Mouse (Mus musculus) kidney, adult 8-10 months (tissue): ENCODE data around the gene Mad1l1.

Experiments
- DNase-seq, 2 experiments: peaks; one replicate each; pipeline ENCODE4 v3.0.0; 2022

Mad1l1 gene

DNA sequence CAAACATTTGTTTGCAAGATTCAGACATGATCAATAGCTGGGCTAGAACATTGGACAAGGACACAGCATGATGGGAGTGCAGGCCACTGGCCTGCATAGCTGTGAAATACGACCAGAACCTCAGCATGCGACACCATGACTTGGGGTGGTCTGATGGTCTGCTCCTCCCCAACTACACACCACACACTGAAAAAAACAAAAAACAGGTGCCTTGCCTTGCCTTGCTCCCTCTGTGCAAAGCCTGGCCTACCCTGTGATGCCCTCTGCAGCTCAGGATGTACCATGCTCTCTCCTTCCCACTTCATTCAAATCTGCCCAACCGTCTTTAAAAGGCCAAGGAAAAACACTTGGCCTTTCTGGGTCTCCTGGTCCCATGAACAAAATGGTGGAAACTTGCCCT is 63.3 kb downstream of the Mad1l1 start:
- DNase-seq: no peak

DNA sequence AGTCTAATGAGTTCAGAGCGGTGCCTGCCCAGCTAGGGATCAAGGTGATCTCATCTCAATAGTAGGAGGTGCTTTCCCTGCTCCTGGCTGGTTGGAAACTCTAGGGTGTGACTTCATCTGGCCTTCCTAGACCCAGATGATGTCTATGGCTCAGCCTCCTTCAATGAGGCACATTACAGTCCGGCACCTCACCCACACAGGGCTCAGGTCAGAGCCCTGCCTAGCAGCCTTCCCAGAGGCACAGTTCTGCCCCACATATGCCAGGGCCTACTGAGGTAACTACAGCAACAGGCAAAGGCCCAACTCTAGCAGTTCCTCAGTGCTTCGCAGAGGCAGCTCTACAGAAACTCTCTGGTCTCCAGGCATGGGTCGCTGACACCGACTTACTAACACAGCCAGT is 63.9 kb downstream of the Mad1l1 start:
- no peak for DNase-seq

DNA sequence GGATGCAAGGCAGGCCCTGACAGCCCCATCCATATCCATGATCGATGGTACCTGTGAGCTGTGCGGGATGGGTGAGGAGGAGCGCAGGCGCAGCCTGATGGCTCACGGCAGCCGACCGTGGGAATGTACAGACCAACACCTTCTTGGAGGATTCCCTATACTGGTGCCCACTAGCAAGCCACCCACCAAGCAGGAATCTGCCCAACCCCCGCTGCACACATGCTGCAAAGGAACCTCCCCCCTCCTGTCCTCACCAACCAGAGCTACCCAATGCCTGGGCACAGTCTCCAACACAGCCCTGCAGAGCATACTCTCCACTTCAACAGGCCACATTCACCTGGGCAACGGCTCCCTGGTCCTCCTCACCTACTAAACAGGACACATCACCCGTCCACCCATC is 64.7 kb downstream of the Mad1l1 start:
- DNase-seq: no peak

DNA sequence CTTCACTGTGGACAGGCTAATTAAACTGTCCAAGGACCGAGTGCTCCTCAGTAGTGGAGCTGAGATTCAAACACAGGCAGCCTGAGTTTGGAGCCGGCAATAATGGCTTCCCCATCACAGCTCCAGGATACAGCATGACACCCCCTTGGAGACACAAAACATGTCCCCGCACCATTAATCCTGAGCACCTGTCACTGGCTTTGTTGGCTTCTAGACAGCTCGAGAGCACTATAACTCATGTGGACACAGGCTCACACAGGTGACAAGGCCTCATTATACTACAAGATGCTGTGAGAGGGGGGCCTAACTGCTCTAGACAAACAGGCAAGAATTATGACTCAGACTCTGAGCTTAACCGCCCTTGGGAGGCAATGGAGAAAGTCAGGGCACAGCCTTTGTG is 66.1 kb downstream of the Mad1l1 start:
- no peak for DNase-seq

DNA sequence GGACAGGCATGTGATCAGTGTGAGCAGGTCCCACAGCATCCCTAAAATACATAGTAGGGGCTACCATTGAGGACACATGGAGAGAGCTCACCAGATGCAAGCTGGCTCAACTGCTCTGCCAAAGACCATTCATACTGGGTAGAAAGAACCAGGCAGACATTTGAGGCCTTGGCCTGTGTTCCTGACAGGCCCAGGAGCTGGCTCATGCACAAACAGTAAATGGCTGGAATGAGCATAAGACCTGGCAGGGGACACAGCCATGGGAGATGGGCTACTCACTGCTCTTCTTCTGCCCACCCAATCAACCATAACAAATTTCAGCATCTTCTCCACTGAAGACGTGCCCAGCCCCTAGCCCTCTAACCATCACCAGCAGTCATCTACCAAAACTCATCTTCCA is 66.7 kb downstream of the Mad1l1 start:
- no peak for DNase-seq

DNA sequence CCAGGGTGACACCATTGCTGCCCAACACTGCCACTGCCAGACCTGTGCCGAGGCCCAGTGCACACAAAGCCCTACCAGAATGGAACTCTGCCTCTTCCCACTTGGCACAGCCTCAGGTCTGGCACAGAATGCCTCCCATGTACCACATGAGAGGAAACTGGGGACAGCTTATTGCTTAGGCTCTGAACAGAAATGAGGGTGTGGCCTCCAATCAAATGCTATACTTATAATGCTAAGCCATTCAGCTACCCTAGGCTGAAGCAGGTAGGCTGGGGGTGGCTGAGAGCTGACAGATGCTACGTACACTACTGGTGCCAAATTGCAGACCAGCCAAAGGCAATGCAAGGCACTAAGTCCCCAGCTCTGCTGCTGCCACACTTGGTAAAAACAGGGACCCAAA is 69.4 kb downstream of the Mad1l1 start:
- DNase-seq: no peak

DNA sequence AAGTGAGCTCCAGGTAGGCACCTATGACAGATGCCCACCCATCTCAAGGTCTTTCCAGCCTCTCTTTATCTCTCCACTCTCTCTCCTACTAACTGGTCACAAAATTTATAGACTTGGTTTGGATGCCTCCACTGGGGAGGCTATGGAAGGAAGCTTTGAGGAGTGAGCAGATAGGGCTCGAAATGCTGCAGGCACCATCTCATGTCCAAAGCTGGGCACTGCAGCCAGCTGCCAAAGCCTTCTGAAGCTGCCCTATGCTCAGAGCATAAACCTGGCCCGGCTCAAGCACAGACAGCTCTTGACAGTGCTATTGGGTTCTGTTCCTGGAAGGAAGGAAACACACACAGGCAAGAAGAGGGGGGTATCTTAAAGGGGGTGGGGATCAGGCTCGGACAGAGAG is 71.0 kb downstream of the Mad1l1 start:
- no peak for DNase-seq

DNA sequence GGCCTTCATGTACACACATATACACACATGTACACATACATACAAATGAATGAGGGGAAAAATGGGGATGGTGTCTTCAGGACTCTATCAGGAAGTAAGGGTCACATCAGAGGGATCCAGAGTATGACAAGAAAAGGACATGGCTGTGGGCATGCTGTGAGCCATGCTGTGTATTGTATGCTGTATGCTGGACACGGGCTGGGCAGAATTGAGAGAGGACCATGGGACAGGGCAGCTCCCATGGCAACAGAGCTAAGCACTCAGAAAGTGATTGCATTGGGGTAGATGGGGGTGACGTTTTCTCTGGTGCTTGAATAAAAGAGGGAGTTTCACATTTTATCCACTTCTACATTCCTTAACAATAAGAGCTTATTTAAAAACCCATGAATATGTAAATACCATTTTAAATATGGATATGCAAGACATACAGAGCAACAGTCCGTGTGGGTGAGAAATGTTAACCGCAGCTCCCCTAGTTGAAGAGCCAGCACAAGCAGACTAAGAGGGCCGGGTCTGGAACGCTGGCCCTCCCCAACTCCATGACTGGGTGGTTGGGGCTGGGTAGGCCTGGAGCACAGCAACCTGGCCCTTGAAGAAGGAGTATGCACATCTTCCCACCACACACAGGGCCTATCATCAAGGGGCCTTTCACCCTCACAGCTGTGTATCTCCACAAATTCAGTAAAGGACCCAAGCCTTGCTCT is 71.8 kb downstream of the Mad1l1 start:
- DNase-seq: no peak

DNA sequence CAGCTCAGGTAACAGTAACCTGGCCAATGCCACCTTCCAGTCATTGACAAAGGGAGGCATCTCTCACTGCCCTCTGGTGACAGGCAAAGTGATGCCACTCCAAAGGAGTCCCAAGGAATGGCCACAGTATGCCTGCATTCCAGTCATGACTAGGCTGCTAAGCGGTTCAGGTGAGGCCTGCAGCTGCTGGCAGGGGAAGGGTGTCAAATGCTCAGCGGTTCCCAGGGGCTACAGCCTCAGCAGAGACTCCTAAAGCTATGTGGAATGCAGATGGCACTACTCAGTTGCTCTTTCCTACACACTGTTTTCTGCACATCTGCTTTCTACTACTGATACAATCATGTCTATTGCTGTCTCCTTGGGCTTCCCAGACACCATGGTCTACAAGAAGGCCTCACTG is 73.3 kb downstream of the Mad1l1 start:
- no peak for DNase-seq

DNA sequence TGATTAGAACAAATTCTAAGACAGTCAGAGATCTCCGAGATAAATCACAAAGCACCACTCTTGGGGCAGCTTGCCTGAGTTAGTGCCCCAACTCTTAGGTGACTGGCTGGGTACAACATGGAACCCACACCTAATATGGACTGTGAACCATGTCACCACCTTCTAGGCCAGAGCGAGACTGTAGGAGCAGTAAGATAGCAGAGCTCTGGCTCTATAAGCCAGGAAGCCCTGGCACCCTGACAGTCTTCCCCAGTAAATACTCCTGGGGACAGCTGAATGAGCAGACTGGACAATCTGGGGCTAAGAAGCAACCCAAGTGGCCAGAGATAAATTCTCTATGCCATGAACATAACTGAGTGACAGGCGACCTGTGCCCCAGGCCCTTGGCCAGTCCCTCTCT is 81.1 kb downstream of the Mad1l1 start:
- no peak for DNase-seq

DNA sequence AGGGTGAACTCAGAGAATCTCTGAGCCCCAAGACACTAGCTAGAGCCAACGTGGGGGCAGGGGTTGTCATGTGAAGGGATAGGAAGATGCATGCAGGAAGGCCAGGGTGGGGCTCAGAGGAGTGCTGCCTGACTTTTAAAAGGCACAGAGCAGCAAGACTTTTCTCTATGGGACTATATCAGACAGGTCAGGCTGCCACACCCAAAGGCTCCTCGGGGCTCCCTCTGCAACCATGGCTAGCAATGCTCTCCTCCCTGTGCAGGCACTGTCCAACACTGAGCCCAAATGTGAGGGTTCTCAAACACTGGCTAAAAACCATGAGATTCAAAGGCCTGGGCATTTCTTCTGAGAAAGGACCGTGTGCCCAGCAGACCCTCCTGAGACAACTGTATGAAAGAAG is 82.5 kb downstream of the Mad1l1 start:
- DNase-seq: no peak

DNA sequence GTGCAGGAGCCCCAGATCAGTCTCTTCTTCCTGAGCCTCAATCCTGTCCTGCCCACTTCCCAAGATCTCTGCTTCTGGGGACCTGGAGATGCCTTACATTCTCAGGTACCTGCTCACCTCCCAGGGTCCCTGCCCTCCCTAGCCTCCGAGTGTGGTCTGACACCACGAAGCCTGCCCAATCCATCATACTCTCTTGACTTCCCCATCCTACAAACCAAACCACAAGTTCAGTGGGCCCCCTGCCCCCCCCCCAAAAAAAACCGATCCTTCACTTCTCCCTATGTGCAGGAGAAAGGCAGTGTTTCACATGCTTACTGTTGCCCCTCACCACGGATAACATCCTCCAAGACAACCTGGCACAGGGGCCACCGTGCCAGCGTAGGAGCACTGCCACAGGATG is 90.5 kb downstream of the Mad1l1 start:
- DNase-seq: no peak

DNA sequence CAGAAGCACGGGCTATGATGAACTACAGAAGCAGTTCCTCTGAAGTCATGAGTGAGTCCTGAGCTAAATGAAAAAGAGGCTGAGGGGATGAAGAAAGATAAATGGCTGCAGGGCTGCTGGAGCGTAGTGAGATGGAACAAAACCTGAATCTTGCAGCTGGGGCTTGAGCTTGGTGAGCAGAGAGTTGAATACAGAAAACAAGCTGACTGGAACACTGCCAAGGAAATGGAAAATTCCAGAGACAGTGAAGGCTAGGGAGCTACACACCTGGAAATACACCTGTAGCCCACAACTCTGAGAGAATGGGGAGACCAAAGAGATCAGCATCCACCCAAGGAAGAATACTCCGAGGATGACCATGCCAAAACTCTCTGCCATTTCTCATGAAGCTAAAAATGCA is 93.0 kb downstream of the Mad1l1 start:
- peak; percentile 29 to 52 for DNase-seq

DNA sequence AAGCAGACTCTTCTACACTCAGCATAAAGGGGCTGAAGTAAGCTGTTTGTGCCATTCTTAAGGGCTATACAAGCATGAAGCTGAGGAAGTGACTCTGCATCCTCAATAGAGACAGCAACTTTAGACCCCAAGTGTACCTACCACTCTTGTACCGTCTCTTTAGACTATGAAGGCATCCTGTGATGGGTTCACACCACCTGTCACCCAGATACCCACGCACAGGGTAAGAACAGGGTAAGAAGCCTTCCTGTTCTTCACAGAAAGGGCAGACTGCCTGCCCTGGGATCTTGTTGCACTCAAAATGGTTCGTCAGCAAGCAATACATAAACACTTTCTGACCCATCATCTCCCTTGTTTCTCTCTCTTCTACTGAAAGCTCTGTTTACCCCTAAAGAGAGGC is 94.5 kb downstream of the Mad1l1 start:
- no peak for DNase-seq

DNA sequence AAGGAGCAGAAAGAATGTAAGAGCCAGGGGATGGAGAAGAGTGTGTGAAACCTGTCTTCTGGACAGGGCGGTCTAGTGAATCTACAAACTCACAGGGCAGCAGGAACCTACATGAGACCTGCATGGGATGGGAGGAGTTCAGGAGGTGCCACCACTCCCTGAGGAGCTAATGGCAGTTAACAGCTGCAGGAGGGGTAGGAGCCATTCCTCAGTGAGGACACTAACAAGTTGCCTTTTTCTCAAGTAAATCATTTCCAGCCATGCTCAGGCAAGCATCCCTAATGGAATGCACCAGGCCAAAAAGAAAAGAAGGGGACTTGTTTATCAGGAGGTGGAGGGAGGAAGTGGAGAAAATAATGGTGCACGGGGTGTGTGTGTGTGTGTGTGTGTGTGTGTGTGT is 95.5 kb downstream of the Mad1l1 start:
- peak; percentile 11 to 49 for DNase-seq

DNA sequence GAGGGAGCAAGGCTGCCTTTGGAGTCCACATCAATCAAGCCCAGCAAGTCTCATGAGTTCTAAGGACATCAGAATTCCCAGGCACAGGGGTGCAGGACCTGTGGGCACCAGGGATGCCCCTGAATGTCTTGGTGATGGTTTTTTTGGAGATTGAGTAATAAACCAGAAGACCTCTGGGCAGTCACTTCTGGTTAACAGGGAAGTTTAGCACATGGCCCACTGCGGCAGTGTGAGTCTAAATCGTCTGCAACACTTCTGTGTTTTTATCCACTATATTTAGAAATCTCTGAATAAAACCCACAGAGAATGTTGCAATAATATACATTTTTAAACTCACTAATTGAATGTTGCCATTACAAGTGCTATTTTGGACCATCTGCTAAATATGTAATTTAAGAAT is 96.2 kb downstream of the Mad1l1 start:
- DNase-seq: no peak

DNA sequence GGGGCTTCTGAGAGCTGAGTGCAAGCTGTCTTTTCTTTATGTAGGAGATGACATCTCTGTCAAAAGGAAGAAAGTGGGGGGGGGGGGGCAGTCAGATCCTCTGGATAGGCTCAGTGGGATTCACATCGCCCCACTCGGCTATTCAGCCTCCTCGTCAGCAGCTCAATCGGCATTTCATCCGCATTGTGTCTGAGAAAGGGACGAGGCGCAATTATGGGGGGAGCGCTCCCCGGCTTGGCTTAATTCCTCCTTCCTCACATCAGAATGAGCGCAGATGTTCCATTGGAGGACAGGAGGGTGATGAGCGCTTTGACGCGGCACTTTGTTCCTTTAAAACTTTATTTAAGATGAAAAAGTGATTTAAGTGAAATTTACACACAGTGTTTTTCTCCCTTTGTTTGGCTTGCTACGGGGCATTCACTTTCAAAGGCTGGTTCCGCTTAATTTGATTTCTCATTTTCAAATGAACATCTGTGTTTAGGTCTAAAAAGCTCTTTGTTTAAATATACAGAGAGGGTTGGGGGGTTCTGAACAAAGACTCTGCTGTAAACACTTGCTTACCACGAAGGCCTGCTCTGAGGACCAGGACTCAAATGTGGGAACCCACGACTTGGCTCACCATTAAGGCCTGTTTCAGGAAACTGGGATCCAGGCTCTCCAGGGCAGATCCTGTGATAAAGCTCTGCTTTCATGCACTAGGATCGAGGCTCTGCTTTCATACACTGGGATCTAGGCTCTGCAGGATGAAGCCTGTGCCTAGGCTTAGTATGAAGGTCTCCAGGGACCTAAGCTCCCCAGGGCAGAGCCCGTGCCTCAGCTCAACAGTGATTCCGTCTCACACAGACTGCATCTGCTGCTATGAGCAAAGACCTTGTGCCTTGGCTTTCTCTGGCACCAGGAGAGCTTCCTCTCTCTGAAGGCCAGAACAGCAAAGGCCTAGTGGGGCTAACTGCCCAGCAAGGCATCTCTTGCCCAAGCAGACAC is 98.0 kb downstream of the Mad1l1 start:
- no peak for DNase-seq

DNA sequence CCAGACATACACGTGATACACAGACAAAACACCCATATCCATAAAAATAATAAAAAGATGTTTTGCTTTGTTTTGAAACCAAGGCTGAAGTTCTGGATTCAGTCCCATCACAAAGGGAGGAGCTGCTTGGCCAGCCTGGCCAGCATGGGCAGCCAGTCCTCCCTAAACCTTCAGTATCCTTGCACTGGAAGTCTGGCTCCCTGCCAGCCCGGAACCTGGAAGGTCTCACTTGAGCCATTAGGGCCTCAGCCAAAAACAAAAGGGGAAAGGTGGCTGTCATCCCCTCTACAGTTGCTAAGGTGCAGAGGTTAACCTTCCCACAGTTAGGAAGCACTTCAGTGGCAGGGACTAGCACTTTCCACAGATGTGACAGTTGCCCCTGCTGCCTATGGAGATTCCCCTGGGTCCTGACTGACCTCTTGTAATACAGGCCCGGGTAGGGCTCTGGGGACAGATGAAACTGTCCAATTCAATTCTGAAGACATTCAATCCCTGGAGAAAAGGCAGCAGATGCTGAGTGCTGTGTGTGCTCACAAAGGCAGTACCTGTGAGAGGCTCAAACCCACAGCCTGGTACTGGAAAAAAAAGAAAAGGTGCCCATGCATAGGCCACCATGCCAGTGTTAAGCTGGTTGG is 100.2 kb downstream of the Mad1l1 start:
- peak in 1 of 2 experiments; percentile 43 for DNase-seq

DNA sequence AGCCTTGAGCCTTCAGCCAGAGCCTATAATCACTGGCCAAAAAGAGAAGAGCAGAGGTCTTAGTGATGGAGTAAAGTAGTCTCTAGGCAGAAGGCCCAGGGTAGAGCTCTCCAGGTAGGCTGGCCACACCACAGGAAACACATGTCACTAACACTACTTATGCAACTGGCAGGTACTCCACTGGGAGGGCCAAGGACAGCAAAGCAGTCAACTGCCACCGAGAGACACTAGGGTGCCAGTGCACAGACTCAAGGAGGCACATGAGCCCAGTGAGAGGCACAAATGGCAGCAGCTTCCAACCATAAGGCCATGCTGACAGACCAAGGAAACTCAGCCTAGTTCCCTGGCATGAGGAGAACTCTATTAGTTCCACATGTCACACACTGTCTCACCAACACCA is 102.1 kb downstream of the Mad1l1 start:
- DNase-seq: no peak

DNA sequence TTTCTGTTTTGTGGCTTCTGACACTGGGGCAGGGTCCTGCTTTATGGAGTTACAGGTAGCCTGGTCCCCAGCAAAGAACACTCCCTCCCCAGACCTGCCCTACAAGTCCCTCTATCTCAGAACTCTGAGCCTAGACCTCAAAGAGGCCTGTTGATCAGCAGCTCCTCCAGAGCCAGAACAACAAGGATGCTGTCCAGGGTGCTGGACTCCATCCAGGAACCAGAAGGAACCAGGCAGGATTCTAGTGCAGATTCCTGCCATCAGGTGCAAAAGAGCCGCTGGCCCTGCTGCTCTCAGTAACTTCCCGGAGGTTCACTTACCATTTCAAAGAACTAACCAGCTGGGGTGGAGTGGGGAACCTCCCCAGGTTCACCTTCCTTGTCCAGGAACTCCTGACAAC is 103.5 kb downstream of the Mad1l1 start:
- peak in 1 of 2 experiments; percentile 21 for DNase-seq

DNA sequence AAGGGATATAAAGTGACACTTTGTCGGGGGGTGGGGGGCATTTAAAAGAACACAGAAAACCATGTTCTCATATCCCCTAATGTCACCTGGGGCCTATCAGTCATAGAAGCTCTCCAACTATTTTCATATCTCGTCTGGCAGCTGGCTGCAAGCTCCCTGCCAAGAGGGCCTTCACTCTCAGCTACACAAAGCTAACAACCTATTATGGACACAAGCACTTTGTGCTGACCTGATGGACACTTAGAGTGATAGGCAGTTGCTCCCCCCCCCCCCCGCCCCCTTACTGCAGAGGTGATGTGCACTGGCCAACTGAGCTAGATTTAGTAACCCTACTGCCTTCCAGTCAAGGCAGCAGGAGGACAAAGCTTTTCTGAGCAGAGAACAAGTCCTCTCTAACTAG is 104.3 kb downstream of the Mad1l1 start:
- no peak for DNase-seq

DNA sequence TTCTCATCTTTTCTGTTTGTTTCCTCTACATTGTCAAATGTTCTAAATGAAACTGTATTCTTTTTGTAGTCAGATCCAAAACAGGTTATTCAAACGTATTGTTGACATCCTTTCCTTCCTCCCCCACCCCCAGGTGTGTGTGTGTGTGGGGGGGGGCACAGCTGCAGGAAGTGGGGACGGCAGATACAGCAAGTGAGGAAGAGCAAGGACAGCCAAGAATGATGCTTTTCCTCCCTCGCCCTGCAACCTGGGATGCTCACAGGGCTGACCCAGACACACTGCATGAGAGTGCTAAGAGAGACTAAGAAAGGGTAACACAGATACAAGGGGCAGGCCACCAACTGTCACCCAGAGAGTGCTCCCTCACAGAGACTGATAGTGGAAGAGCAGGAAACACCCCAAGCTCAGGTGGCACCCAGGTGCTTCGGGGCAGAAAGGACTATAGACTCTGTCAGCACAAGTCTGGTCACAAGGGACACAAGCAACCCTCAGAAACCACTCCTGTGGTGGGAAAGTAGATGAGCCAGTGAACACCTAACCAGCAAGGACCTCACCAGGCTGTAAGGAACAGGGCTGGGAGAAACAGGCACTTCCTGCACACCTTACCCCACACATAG is 105.8 kb downstream of the Mad1l1 start:
- no peak for DNase-seq

DNA sequence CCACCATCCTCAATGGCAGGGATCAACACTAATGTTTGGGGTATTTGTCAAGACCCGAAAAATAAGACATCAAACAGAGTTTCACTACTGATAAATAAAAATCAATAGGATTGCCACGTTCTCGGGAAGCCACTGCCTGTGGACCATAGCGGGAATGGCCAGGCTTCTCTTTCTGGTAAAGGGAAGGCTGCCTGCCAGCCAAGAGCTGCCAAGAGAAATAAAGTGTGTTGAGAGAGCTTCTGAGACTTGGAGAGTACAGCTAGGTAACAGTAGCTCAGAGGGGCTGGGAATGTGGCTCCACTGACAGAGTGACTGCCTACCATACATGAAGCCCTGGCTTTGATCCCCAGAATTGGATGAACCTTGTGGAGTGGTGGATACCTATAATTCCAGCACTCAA is 108.4 kb downstream of the Mad1l1 start:
- no peak for DNase-seq
